Mouse (Mus musculus) kidney, postnatal 25 days (tissue): ENCODE data around the gene Olfr1417.

Experiments
- DNase-seq, 2 experiments: peaks; one replicate each; pipeline ENCODE4 v3.0.0; 2021; ENCODE audit warnings: mixed read lengths in 2 of 2

The Olfr1417 gene

DNA sequence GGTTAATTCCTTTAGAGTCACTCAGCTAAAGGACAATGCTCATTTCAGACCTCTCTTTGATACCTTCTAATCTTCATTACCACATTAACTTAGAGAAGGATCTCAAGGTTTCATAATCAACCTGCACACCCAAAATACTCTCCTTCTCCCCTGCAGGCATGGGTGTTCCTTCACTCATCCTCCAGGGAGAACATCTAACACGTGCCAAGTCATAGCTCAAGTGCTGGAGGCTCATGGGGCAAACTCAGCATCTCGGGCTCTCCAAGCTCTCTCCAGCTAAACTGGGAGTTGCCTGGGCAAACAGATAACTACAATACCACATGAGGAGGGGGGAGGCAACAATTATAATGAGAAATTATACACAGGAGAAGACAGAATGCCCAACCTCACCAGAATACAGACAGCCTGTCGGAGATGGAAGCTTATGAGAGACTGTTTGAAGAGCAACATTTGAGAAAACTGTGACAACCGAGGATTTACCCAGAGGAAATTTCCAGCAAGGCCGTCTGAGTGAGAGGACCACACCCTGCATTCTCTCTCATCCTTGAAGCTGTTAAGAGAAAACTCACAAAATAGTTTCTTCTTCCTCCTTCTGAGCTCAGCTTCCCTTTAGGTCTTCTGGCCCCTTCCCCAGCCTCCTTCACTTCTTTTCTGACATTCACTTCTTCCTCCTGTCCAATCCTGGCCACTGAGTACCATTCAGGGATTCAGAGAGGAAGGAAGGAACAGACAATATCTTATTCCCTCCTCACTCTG lies 28.8 kb downstream of the Olfr1417 start:
- no peak for DNase-seq

DNA sequence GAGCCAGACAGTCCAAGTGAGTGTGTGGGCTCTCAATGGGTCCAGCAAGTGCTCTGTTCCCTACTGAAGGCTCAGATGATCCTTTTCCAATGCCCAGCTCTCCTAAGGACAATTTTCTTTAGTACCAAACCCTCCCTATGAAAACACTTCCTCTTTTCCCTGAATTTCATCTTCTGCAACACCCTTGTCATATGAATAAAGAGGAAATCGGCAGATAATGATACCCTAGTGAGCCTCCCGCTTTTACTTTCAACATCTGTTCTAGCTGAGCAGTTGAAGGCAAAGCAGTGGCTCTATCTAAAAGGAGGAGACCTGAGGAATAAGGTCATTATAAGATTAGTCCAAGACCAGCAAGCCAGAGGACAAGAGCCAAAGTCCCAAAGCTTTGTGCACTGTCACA lies 30.6 kb downstream of the Olfr1417 start:
- no peak for DNase-seq

DNA sequence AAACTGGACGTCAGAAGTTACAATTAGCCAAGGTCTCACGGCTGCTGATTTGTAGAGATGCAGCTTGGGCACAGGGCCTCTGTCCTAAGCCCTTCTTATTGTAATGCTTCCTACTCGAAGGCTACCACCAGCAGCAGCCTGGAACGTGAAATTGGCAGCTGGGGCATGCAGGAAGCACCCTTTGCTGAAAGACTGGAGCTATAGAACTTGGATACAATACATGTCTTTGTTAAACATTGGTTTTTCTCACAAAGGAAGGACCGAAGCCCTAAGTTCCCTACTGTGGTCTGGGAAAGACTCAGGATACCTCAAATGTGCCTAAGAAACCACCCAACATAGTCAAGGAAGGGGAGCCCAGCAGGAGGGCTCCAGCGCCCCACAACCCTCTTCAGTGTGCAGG lies 31.2 kb downstream of the Olfr1417 start:
- no peak for DNase-seq

DNA sequence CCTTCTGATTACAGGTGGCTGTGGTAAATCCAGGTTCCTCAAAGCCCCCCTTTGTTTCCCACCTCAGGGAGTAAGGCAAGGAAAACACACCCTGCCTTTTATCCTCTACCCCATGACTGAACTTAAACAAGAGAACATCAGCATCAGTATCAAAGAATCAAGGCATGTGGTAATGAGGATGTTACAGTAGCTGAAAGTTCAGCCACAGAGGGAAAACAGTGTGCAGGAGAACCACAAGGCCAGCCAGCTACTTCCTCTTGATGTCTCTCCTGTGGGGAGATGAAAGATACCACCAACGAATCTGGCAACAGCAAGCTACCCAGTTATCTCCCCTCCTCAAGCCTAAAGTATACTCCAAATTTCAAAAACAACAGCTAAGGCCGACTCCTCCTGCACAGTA lies 31.8 kb downstream of the Olfr1417 start:
- no peak for DNase-seq

DNA sequence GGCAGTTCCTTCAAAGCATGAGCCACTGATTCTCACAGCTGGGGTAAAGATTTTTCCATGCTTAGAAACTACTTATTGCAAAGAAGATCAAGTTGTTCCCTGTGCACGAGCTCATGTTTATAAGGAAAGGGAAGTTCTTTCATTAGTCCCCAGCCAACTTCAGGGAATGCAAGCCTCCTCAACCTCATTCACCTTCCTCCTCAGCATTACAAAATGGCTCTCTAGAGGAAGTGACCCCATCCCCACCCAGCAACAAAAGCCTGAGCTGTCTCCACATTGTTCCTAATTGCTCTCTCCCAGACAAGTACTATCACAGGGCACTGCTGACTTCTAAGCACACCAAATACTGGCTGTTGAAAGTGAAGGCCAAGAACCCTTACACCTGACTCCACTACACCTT lies 34.6 kb downstream of the Olfr1417 start:
- DNase-seq: no peak

DNA sequence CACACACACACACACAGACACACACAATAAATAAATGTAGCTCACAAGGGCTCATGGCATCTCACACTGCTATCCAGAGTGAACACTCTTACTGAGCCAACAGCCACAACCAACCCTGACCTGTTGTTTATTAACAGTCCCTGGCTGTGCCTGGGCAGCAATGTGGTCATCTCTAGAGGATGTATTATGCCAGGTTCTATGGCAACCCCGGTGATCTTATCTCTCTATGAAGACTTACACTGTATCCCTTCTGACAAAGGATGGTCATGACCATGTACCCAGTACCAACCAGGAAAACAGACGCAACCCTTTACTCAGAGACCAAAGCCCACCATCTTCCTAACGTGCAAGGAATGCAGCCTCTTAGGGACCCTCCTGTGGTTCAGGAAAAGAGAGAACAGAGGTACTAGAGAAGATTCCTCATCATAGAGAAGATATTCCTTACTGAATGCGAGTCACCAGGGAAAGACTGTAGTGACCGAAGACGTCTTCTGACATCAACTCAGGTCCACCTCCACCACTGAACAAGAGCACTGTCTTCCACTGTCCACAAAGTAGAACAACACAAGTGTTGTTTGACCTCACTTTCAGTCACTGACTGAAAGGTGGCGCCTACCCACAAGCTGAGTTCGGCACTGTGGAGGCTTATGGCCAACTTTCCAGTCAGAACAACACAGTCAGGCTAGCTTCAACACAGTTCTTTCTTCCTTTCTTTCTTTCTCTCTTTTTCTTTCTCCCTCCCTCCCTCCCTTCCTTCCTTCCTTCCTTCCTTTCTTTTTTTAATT lies 38.3 kb downstream of the Olfr1417 start:
- no peak for DNase-seq

DNA sequence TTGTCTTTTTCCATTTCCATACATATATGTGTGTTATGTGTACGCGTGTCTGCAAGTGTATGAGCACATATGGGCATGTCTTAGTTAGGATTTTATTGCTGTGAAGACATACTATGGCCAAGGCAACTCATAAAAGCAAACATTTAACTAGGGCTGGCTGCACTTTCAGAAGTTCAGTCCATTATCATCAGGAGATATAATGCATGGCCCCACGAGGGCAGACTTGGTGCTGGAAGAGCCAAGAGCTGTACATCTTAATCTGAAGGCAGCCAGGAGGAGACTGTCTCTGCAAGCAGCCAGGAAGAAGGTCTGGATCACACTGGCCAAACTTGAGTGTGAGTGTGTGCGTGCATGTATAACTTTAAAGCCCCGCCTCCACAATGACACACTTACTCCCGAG lies 44.6 kb downstream of the Olfr1417 start:
- no peak for DNase-seq

DNA sequence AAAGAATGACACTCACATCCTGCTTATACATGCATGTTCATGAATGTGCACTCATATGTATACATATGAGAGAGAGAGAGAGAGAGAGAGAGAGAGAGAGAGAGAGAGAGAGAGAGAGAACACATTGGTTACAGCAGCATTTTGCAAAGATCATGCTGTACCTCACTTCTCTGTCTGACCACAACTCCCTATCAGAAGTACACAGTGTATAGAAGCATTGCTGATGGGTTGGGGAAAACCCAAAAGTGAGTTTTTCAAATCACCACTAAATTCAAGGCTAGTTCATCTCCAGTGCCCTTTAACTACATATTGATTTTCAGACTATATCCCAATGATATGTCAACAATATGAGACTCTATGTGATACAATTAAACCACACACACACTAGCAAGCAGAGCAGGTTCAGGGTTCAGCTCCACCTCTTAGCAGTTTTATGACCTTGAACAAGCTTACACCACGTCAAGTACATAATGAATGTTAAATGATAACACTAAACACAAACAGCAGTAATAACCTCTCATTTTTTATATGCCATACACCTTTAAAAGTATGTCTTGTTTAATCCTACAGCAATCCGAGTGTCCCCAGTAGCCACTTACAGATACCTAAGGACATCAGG lies 45.2 kb downstream of the Olfr1417 start:
- no peak for DNase-seq

DNA sequence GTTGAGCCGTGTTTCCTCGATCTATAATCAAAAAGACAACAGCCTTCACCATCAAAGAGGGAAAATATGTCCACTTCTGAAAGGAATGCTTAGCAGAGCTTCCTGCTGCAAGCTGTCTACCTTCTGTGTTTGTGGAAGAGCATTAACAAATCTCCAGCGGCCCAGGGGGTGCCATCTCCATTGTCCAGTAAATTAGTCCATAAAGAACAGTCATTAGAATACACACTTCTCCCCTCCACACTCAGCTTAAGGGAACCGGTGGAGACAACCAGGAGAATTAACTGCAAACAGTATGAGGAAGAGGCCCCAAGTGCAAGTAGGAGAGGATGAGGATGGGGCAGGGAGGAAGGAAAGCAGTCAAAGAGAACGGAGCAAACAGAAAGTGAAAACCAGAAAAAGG lies 47.2 kb downstream of the Olfr1417 start:
- no peak for DNase-seq

DNA sequence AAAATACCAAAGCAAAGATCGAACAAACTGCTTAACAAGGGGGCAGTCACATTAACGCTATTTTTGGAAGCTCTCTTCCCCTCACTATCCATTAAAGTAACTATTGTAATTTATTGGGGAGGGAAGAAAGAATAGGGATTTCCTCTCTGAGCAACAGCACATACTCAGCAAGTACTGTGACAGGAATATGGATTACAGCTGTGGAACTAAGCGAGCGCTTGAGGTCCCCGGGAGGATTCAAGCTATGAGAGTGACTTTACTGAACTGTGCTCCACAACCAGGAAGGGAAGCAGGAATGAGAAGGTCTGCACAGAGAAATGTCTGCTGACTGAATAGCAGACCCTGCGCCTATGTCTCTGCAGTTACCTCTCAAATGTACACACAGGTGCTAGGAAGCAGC lies 50.1 kb downstream of the Olfr1417 start:
- DNase-seq: no peak

DNA sequence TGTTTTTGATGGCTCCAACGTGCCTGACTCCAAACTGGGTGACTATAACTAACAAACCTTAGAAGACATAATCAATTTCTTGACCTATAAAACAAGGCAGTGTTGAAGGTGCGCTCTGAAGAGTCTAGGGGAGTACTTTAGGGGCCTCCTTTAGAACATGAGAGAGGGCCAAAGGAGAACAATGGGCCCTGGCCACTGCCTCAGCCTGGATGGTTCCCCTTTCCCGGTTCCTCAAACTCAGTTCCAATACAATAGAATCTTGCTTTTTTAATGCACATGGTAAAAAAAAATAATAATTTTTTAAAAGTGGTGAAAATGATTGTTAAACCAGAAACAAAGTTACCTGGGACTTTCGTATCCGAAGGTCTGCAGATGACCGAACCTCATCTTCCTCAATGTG lies 51.2 kb downstream of the Olfr1417 start:
- DNase-seq: no peak

DNA sequence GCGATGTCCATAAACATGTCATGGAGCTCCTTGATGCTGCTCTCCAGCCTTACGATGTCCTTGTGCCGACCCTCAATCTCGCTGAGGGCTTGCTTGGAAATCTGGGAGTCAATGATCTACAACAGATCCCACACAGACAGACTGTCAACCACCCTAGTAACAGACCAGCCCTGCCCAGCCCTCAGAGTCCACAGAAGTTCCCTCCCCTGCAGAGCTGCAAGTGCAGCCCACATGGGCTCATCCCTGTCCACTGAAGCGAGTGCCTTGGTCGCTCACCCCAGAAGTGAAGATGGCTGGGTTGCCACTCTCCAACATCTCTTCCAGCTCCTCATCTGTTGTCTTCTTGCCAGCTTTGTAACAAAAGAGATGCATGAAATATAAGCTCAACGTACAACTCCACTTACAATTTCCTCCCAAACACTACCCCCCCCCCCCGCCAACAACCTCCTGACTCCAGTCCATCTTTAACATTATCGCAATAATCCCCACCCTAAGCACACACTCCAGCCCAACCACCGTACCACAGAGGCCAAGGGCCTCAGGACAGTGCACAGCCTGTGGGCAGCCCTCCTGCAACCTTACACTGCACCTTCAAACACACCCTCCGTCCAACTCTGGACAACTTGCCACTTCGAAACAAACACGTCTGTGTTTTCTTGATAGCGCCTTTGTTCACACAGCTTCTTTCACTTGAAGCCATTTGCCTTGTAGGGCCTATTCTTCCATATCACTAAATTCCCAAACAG lies 53.4 kb downstream of the Olfr1417 start:
- no peak for DNase-seq

DNA sequence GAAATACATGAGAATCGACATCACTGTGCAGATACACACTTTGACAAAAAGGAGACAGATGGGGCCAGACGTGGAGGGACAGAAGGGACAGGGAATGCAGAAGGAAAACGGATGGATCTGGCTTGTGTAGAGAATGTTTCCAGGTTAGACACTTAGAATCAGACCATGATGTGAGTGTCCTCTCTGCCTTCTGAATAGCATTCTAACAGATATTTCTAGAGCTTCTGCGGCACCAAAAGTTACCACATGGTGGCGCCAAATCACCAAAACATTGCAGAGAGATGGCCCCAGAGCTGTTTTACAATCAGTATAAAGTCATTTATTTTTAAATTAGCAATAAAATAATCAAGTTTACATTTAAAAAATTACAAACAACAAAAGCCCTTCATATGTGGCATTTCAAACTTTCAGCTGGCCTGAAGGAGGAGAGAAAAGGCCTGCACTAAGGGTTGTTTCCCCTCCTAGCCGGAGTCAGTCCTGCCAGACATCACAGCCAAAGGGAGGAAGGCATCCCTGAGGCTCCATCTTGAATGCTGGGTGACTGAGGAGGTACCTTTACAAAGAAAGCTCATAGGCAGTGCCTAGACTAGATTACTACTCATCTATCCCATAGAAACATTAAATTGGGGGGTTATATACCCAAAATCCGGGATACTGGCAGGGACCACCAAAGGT lies 61.7 kb downstream of the Olfr1417 start:
- DNase-seq: peak in 1 of 2 experiments; percentile 81
